In genomic region chr4:86674739-86675138, GRCm38 (mm10) we compare ENCODE assay signal across 7 mouse cellular contexts. TPM values are rescaled to one million over a fixed set of nuclear protein-coding genes. Genes with fewer than 3 reads are reported as not detected.
DNase-seq lines count a peak whose midpoint lies in the region; ATAC-seq and TF ChIP-seq lines count a peak whose summit lies in the region.
"Not testable (repeated sequence)": the region's sequence is repeated elsewhere in the genome, so short reads cannot be mapped to it uniquely, and the experiment has no call there.

No protein-coding gene starts in this region.

- not testable (repeated sequence) for TF ChIP-seq CTCF in G1E (IDR thresholded peaks at IDR 0.05; ENCODE audit: low read depth, low read length)

- H3K27me3 ChIP-seq in G1E (ENCODE audit: insufficient read depth, low read length); embryonic facial prominence, embryonic 13.5 days; heart, embryonic 12.5 days (replicated peaks); liver, embryonic 12.5 days (replicated peaks); lung, embryonic 15.5 days: not testable (repeated sequence)

- H3K36me3 ChIP-seq in G1E (replicated peaks); embryonic facial prominence, embryonic 13.5 days; heart, embryonic 12.5 days; liver, embryonic 12.5 days; lung, embryonic 15.5 days: not testable (repeated sequence)

- H3K27ac ChIP-seq in embryonic facial prominence, embryonic 13.5 days; heart, embryonic 12.5 days (ENCODE audit: poor library complexity, severe bottlenecking); lung, embryonic 15.5 days: not testable (repeated sequence)
- H3K27ac ChIP-seq in liver, embryonic 12.5 days, result peak overlapping the region; percentile 94

- H3K9me3 ChIP-seq in G1E (replicated peaks); embryonic facial prominence, embryonic 13.5 days; heart, embryonic 12.5 days (replicated peaks); liver, embryonic 12.5 days (replicated peaks); lung, embryonic 15.5 days: not testable (repeated sequence)

- DNase-seq in G1E (ENCODE audit: low spot score), result not testable (repeated sequence)
- peak; percentile 29 for DNase-seq in cerebellum, adult 11 months
- DNase-seq in cerebellum, adult 9-11 months, result peak; percentile 64

- peaks cover 56% of the 10 kb centered on the region for H3K4me1 ChIP-seq in G1E (ENCODE audit: insufficient read depth, low read depth, low read length)
- not testable (repeated sequence) for H3K4me1 ChIP-seq in embryonic facial prominence, embryonic 13.5 days; lung, embryonic 15.5 days
- H3K4me1 ChIP-seq in heart, embryonic 12.5 days (replicated peaks), result peaks cover 17% of the 10 kb centered on the region
- H3K4me1 ChIP-seq in liver, embryonic 12.5 days, result peaks cover 62% of the 10 kb centered on the region

- peak; percentile 54 for ATAC-seq in G1E (ENCODE audit: extremely low read depth, insufficient number of reproducible peaks, low FRiP score, poor library complexity, severe bottlenecking)
- 0 out of 2 replicates have a peak, but pooled peaks have one; percentile 6 for ATAC-seq in embryonic facial prominence, embryonic 13.5 days (ENCODE audit: insufficient number of reproducible peaks, insufficient read depth, low FRiP score, low TSS enrichment, low read depth)
- peak; percentile 19; the same call in 1 of the 2 replicates for ATAC-seq in heart, embryonic 12.5 days (ENCODE audit: insufficient number of reproducible peaks, low FRiP score)
- peak; percentile 98 for ATAC-seq in liver, embryonic 12.5 days
- peak; percentile 28; the same call in 1 of the 2 replicates for ATAC-seq in lung, embryonic 15.5 days (ENCODE audit: borderline replicate concordance, extremely low read depth, low FRiP score, low TSS enrichment)

- not testable (repeated sequence) for H3K4me2 ChIP-seq in embryonic facial prominence, embryonic 13.5 days; heart, embryonic 12.5 days; lung, embryonic 15.5 days
- peak overlapping the region; percentile 31 for H3K4me2 ChIP-seq in liver, embryonic 12.5 days

- H3K9ac ChIP-seq in embryonic facial prominence, embryonic 13.5 days; heart, embryonic 12.5 days; lung, embryonic 15.5 days: not testable (repeated sequence)
- peak overlapping the region; percentile 12; the same call in 1 of the 2 replicates for H3K9ac ChIP-seq in liver, embryonic 12.5 days

- not testable (repeated sequence) for H3K4me3 ChIP-seq in G1E (ENCODE audit: low read depth, low read length); embryonic facial prominence, embryonic 13.5 days; heart, embryonic 12.5 days; liver, embryonic 12.5 days; lung, embryonic 15.5 days

RNA-seq across cellular contexts. Expression of gene Plin2, which starts 4.9 kb away (rescaled TPM):
- total RNA-seq in G1E (2014; fragmentation: Nextera tagmentation), result 176 and 184 TPM in 2 replicates
- 447 and 476 TPM in 2 replicates for total RNA-seq in G1E (2017)
- polyA plus RNA-seq in G1E (2012), result 15.7 and 21.9 TPM in 2 replicates
- polyA plus RNA-seq in embryonic facial prominence, embryonic 13.5 days (2015; fragmentation: Nextera tagmentation; extraction: Ambion mirVana), result 73.5 and 75.0 TPM in 2 replicates
- 54.1 and 59.3 TPM in 2 replicates for polyA plus RNA-seq in heart, embryonic 12.5 days (2016; fragmentation: Nextera tagmentation; extraction: Ambion mirVana)
- 129 and 134 TPM in 2 replicates for polyA plus RNA-seq in liver, embryonic 12.5 days (2016; fragmentation: Nextera tagmentation; extraction: Ambion mirVana)
- 124 and 134 TPM in 2 replicates for polyA plus RNA-seq in lung, embryonic 15.5 days (2015; fragmentation: Nextera tagmentation; extraction: Ambion mirVana)

Comparison
In these comparisons a context has a peak if more than half of its experiments do, and no peak if none do; other contexts are left out.
1. ATAC-seq: peak in every context shown above with its lines; median percentile 98 in liver, embryonic 12.5 days; 54 in G1E; 28 in lung, embryonic 15.5 days; 19 in heart, embryonic 12.5 days; 6 in embryonic facial prominence, embryonic 13.5 days.